Mouse (Mus musculus): Measurements from ENCODE around the gene Abl2. TPM values are rescaled to one million over a fixed set of nuclear protein-coding genes. Genes with fewer than 3 reads are reported as not detected.
"Not testable (repeated sequence)": the region's sequence is repeated elsewhere in the genome, so short reads cannot be mapped to it uniquely, and the experiment has no call there.

Gene Abl2
- total RNA-seq (2021), result 10 to 100 TPM; 20.1 to 23.7 TPM
- long read RNA-seq, experiment 1, partial matches to known transcripts, result 1 of 4 reads
- long read RNA-seq, experiment 1, other reads (novel, unspliced or antisense), result 3 of 4 reads
- long read RNA-seq, experiment 2, full-length matches to known transcripts, result 3 of 9 reads
- long read RNA-seq, experiment 2, partial matches to known transcripts, result 0 of 9 reads
- long read RNA-seq, experiment 2, other reads (novel, unspliced or antisense), result 6 of 9 reads

- DNase-seq (ENCODE audit: low spot score in 2 of 2), result peak; percentile 84 to 88
Measured at GRCm38 (mm10) chr1:156558024-156558930, at the start of gene Abl2. TSS of gene Abl2 (plus strand) at chr1:156558786.

DNA sequence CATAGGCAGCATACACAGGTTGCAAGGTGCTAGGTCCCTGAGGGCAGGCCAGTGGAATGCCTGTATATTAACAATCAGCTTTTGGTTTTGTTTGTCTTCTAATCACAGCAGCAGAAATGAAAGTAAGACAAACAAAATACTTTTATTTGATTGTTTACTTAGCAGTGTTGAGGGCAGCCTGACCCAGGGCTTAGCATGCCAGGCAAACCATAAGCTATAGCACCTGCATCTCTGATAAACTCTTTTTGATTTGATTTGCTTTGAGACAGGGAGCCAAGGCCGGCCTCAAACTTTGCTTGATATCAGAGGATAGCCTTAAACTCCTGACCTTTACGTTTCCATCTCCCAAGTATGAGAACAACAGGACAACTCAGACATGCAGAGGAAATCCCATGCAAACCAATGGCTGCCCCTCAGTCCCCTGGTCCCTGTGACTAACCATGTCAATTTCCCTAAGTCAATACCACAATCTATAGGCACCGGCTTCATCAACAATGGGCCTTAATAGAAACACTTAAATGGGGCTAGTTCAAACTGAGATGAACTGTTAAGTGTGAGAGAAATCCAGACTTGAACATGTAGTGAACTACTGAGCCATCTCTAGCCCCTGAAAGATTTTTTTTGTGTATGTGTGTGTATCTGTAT, 38.3 kb upstream of the Abl2 start:
- no peak for DNase-seq (ENCODE audit: low spot score in 2 of 2)

- DNase-seq (ENCODE audit: low spot score in 2 of 2), result peak; percentile 25 to 26
Measured at GRCm38 (mm10) chr1:156521796-156522517, 36.6 kb upstream of the Abl2 start.

GRCm38 (mm10) chr1:156523842-156524241, 34.7 kb upstream of the Abl2 start, which contains the start of gene Gm10031:
TSS of gene Gm10031 (plus strand) at chr1:156524012.
- DNase-seq (ENCODE audit: low spot score in 2 of 2), result not testable (repeated sequence)

GRCm38 (mm10) chr1:156532476-156533175, 26.0 kb upstream of the Abl2 start:
- DNase-seq (ENCODE audit: low spot score in 2 of 2), result not testable (repeated sequence)

DNA sequence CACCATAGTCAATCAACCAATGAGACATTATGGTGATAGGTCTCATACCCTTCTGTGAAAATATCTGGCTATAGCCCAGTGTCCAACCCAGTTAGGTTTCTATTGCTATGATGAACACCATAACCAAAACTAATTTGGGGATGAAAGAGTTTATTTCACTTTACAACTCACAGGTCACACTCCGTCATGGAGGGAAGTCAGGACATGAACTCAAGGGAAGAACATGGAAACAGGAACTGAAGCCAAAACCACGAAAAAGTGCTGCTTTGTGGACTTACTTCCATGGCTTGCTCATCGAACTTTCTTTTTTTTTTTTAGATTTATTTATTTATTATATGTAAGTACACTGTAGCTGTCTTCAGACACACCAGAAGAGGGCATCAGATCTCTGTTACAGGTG, 25.1 kb upstream of the Abl2 start:
- no peak for DNase-seq (ENCODE audit: low spot score in 2 of 2)

GRCm38 (mm10) chr1:156533911-156534310, 24.7 kb upstream of the Abl2 start:
- DNase-seq (ENCODE audit: low spot score in 2 of 2), result no peak

DNA sequence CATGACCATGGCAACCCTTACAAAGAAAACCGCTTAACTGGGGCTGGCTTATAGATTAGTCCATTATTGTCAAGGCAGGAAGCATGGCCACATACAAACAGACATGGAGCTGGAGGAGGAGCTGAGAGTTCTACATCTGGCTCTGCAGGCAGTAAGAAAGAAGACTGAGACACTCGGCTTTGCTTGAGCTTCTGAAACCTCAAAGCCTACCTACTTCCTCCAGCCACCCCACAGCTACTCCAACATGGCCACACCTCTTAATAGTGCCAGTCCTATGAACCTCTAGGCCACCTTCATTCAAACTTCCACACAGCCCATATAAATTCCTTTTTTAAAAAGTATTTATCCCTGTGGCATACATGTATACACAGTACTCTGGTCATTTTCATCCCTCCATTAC, 21.6 kb upstream of the Abl2 start:
- no peak for DNase-seq (ENCODE audit: low spot score in 2 of 2)

GRCm38 (mm10) chr1:156537701-156538100, 20.9 kb upstream of the Abl2 start:
- DNase-seq (ENCODE audit: low spot score in 2 of 2), result no peak

- no peak for DNase-seq (ENCODE audit: low spot score in 2 of 2)
Measured at GRCm38 (mm10) chr1:156538382-156538781, 20.2 kb upstream of the Abl2 start.

DNA sequence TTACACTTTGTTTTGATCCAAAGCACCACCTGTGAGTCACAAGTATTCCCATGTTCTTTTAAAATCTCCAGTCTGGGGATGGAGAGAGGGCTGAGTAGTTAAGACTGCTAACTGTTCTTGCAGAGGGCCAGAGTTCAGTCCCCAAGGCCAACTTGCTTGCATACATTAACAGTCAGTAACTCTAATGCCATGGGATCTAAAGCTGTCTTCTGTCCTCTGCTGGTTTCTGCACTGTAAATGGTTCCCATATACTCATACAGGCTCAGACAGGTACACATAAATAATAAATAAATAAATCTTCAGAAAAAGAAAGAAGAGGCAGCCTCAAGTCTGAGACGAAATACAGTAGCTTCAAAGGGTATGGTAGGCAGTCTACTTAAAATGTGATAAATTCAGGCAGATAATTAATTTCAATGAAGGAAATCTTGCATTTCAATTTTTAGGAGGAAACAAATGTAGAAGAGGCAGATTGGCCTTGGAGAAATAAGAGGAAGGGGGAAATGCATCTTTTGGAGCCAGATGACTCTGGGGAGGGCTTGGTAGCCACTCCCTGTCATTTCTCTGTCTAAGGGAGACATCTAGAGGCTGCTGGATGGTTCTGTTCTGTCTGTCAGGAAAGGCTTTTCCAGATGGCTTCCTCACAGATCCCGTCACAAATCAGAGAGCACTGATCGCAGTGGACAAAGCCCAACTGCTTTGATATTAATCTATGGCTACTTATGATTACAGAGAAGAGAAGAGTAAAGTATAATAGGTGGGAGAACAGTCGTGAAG, 18.6 kb upstream of the Abl2 start:
- DNase-seq (ENCODE audit: low spot score in 2 of 2), result no peak

DNA sequence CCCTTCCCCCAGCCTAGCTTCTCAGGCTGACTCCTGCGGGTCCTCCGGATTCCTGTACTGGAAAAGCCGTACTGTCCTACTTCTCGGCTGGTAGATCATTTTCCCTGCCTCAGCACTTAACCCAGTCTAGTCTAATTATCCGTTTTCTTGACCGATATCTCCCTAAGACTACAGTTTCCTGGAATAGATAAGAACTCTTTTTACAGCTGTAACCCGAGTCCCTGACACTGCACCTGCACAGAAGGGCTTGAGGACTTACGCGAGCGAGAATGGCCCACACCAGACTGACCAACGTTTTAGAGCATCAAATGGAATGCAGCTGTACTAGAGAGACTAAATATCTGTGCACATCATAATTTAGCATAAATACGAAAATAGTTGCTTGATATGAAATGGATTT, 14.6 kb upstream of the Abl2 start:
- DNase-seq (ENCODE audit: low spot score in 2 of 2), result no peak

GRCm38 (mm10) chr1:156558950-156559640, 509 bp downstream of the Abl2 start:
- peak; percentile 60 to 62 for DNase-seq (ENCODE audit: low spot score in 2 of 2)

DNA sequence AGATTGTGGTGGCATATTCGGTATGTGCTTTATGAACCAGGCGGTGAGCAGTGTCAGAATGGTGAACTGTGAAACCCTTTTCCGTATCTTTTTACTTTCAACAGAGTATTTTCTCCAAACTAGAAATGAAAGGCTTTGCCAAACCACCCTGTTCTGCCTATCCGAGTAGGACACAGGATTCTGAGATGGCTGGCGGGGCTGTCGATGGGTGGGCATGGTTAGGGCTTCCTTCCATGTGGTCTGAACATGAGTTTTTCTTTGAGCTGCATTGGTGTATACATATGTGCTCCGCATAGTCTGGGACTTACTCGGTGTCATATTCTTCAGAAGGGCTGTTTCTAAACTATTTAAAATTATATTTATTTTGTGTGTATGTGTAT, 1.0 kb downstream of the Abl2 start:
- DNase-seq (ENCODE audit: low spot score in 2 of 2), result no peak

DNA sequence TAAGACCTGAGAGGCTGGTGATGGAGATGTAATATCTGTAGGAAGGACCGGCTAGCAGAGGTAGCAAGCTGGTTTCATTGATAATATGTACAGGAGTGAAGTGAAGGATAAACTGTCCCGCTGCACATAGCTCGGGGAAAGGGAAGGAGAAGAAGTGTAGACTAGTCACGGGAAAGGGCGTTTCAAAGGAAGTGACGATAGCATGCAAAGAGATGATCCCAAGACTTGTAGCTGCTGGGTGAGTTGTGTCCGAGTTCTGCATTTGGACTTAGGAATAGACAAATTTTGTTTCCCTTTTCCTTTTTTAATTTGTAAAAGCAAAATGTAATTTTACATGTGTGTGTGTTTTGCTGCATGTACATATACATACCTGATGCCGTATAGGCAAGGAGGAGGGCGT, 1.9 kb downstream of the Abl2 start:
- no peak for DNase-seq (ENCODE audit: low spot score in 2 of 2)

- no peak for DNase-seq (ENCODE audit: low spot score in 2 of 2)
Measured at GRCm38 (mm10) chr1:156565328-156565727, 6.7 kb downstream of the Abl2 start.

DNA sequence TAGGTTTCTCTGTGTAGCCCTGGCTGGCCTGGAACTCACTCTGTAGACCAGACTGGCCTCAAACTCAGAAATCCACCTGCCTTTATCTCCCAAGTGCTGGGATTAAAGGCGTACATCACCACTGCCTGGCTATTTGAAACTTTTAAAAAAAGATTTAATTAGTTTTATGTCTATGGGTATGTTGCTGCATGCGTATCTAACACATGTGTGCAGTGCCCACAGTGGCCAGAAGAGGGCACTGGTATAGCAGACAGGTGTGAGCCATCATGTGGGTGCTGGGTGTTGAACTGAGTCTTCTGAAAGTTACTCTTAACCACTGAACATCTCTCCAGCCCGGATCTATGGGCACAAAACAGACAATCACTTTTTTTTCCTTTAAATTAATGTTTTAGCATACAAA, 7.5 kb downstream of the Abl2 start:
- DNase-seq (ENCODE audit: low spot score in 2 of 2), result no peak

- DNase-seq (ENCODE audit: low spot score in 2 of 2), result no peak
Measured at GRCm38 (mm10) chr1:156569615-156570014, 11.0 kb downstream of the Abl2 start.

- no peak for DNase-seq (ENCODE audit: low spot score in 2 of 2)
Measured at GRCm38 (mm10) chr1:156572952-156573351, 14.4 kb downstream of the Abl2 start.

Data from adrenal gland, adult 18-20 months (tissue).